Comparison of ENCODE assay signal across 10 mouse cellular contexts in genomic region chr15:84443631-84444030, GRCm38 (mm10). TPM values are rescaled to one million over a fixed set of nuclear protein-coding genes. Genes with fewer than 3 reads are reported as not detected.
A peak's percentile ranks its signal among the peaks of the same experiment; 100 is the strongest.
DNase-seq lines count a peak whose midpoint lies in the region; ATAC-seq lines count a peak whose summit lies in the region.
"Had no signal": no experiment of that assay in that cellular context is flagged by ENCODE, and none has a peak within 500 bp of the region (broad histone marks: within the 10 kb centered on the region; RNA-seq: fewer than 3 reads in every experiment).

No protein-coding gene starts in this region.

- DNase-seq in embryonic facial prominence, embryonic 14.5 days (ENCODE audit: low spot score) = peak; percentile 44
- peak; percentile 56 for DNase-seq in midbrain, embryonic 14.5 days
- no peak for DNase-seq in T-cell, adult 2 months (ENCODE audit: low spot score)
- no peak for DNase-seq in cerebellum, adult 8-10 months
- DNase-seq: heart, adult 2 months had no signal

- H3K9ac ChIP-seq in embryonic facial prominence, embryonic 14.5 days (ENCODE audit: low read depth, low read length) = no peak overlapping the region
- H3K9ac ChIP-seq in forebrain, embryonic 16.5 days (replicated peaks; ENCODE audit: low read depth, low read length) = peak overlapping the region; percentile 43; the same call in 1 of the 2 replicates
- H3K9ac ChIP-seq in kidney, embryonic 15.5 days = no peak overlapping the region
- peak overlapping the region; percentile 47; the same call in 1 of the 2 replicates for H3K9ac ChIP-seq in midbrain, embryonic 14.5 days (replicated peaks; ENCODE audit: low read length)
- H3K9ac ChIP-seq in heart, embryonic 12.5 days = no peak overlapping the region
- H3K9ac ChIP-seq: embryonic facial prominence, embryonic 13.5 days had no signal

- H3K4me3 ChIP-seq in embryonic facial prominence, embryonic 14.5 days (ENCODE audit: low read depth, low read length) = no peak overlapping the region
- H3K4me3 ChIP-seq in forebrain, embryonic 16.5 days (replicated peaks; ENCODE audit: low read length) = no peak overlapping the region
- H3K4me3 ChIP-seq in kidney, embryonic 15.5 days (replicated peaks) = no peak overlapping the region
- H3K4me3 ChIP-seq in midbrain, embryonic 14.5 days (replicated peaks; ENCODE audit: low read depth, low read length) = peak overlapping the region; percentile 58; the same call in 1 of the 2 replicates
- H3K4me3 ChIP-seq in heart, embryonic 12.5 days = no peak overlapping the region
- H3K4me3 ChIP-seq: embryonic facial prominence, embryonic 13.5 days; heart, adult 2 months had no signal

- peak; percentile 41; the same call in 1 of the 2 replicates for ATAC-seq in embryonic facial prominence, embryonic 14.5 days (ENCODE audit: low read depth)
- no peak for ATAC-seq in forebrain, embryonic 16.5 days
- peak; percentile 40 for ATAC-seq in kidney, embryonic 15.5 days (replicated peaks; ENCODE audit: low FRiP score)
- ATAC-seq in midbrain, embryonic 14.5 days (ENCODE audit: low FRiP score, low TSS enrichment) = no peak
- no peak; the same call in 1 of the 2 replicates for ATAC-seq in heart, embryonic 12.5 days (ENCODE audit: insufficient number of reproducible peaks, low FRiP score)

- peaks cover 47% of the 10 kb centered on the region for H3K27me3 ChIP-seq in embryonic facial prominence, embryonic 14.5 days (replicated peaks; ENCODE audit: control insufficient read depth, insufficient read depth, low read length)
- no peaks in the 10 kb centered on the region for H3K27me3 ChIP-seq in forebrain, embryonic 16.5 days (replicated peaks; ENCODE audit: control insufficient read depth, insufficient read depth, low read length)
- peaks cover 68% of the 10 kb centered on the region for H3K27me3 ChIP-seq in kidney, embryonic 15.5 days
- no peaks in the 10 kb centered on the region for H3K27me3 ChIP-seq in midbrain, embryonic 14.5 days (ENCODE audit: control insufficient read depth, insufficient read depth, low read length)
- peaks cover 95% of the 10 kb centered on the region for H3K27me3 ChIP-seq in heart, embryonic 12.5 days (replicated peaks)

- no peaks in the 10 kb centered on the region for H3K4me1 ChIP-seq in embryonic facial prominence, embryonic 14.5 days (ENCODE audit: control insufficient read depth, insufficient read depth, low read length)
- H3K4me1 ChIP-seq in forebrain, embryonic 16.5 days (replicated peaks; ENCODE audit: control insufficient read depth, insufficient read depth, low read length) = peaks cover 46% of the 10 kb centered on the region
- H3K4me1 ChIP-seq in kidney, embryonic 15.5 days = peaks cover 37% of the 10 kb centered on the region
- H3K4me1 ChIP-seq in midbrain, embryonic 14.5 days (ENCODE audit: control insufficient read depth, insufficient read depth, low read length) = peaks cover 51% of the 10 kb centered on the region
- H3K4me1 ChIP-seq in heart, embryonic 12.5 days (replicated peaks) = peaks cover 12% of the 10 kb centered on the region; the same call in 1 of the 2 replicates

- H3K9me3 ChIP-seq in embryonic facial prominence, embryonic 14.5 days (ENCODE audit: control insufficient read depth, low read length) = no peaks in the 10 kb centered on the region
- no peaks in the 10 kb centered on the region for H3K9me3 ChIP-seq in forebrain, embryonic 16.5 days (ENCODE audit: control insufficient read depth, low read length)
- no peaks in the 10 kb centered on the region for H3K9me3 ChIP-seq in kidney, embryonic 15.5 days (replicated peaks)
- no peaks in the 10 kb centered on the region for H3K9me3 ChIP-seq in midbrain, embryonic 14.5 days (ENCODE audit: control insufficient read depth, low read length)
- no peaks in the 10 kb centered on the region for H3K9me3 ChIP-seq in heart, embryonic 12.5 days (replicated peaks)
- H3K9me3 ChIP-seq: embryonic facial prominence, embryonic 13.5 days had no signal

- 38% methylated on average over 8 of the region's 10 CpGs for WGBS in embryonic facial prominence, embryonic 14.5 days
- 34% methylated on average over 10 of the region's 10 CpGs for WGBS in forebrain, embryonic 16.5 days
- 56% methylated on average over 10 of the region's 10 CpGs for WGBS in kidney, embryonic 15.5 days
- 25% methylated on average over 10 of the region's 10 CpGs for WGBS in midbrain, embryonic 14.5 days
- WGBS in heart, embryonic 12.5 days = 56% methylated on average over 10 of the region's 10 CpGs

- no peaks in the 10 kb centered on the region for H3K36me3 ChIP-seq in embryonic facial prominence, embryonic 14.5 days (ENCODE audit: control insufficient read depth, insufficient read depth, low read length)
- H3K36me3 ChIP-seq in forebrain, embryonic 16.5 days (ENCODE audit: control insufficient read depth, insufficient read depth) = no peaks in the 10 kb centered on the region
- no peaks in the 10 kb centered on the region for H3K36me3 ChIP-seq in kidney, embryonic 15.5 days
- no peaks in the 10 kb centered on the region for H3K36me3 ChIP-seq in midbrain, embryonic 14.5 days (ENCODE audit: control insufficient read depth, insufficient read depth, low read length)
- H3K36me3 ChIP-seq in heart, embryonic 12.5 days = no peaks in the 10 kb centered on the region
- H3K36me3 ChIP-seq: embryonic facial prominence, embryonic 13.5 days had no signal

- H3K27ac ChIP-seq in embryonic facial prominence, embryonic 14.5 days (replicated peaks; ENCODE audit: low read depth, low read length) = no peak overlapping the region
- no peak overlapping the region for H3K27ac ChIP-seq in forebrain, embryonic 16.5 days (ENCODE audit: low read length)
- peak overlapping the region; percentile 57 for H3K27ac ChIP-seq in kidney, embryonic 15.5 days
- H3K27ac ChIP-seq in midbrain, embryonic 14.5 days (replicated peaks; ENCODE audit: low read depth, low read length) = peak overlapping the region; percentile 37; the same call in 1 of the 2 replicates
- H3K27ac ChIP-seq in heart, embryonic 12.5 days (ENCODE audit: poor library complexity, severe bottlenecking) = no peak overlapping the region
- H3K27ac ChIP-seq: embryonic facial prominence, embryonic 13.5 days; heart, adult 2 months had no signal

- 0 out of 2 replicates have a peak overlapping the region, but pooled peaks have one; percentile 18 for H3K4me2 ChIP-seq in embryonic facial prominence, embryonic 14.5 days (ENCODE audit: low read depth, low read length)
- peak overlapping the region; percentile 39 for H3K4me2 ChIP-seq in forebrain, embryonic 16.5 days (ENCODE audit: low read length)
- H3K4me2 ChIP-seq in kidney, embryonic 15.5 days = no peak overlapping the region
- H3K4me2 ChIP-seq in midbrain, embryonic 14.5 days (ENCODE audit: low read length) = peak overlapping the region; percentile 82
- no peak overlapping the region for H3K4me2 ChIP-seq in heart, embryonic 12.5 days
- H3K4me2 ChIP-seq: embryonic facial prominence, embryonic 13.5 days; liver, embryonic 11.5 days had no signal

RNA-seq across cellular contexts. Expression of gene Shisal1, which starts 3.3 kb away (rescaled TPM):
- polyA plus RNA-seq in embryonic facial prominence, embryonic 14.5 days (2014; fragmentation: Nextera tagmentation; extraction: Ambion mirVana) = 9.0 and 12.9 TPM in 2 replicates
- 8.1 and 13.5 TPM in 2 replicates for polyA plus RNA-seq in forebrain, embryonic 16.5 days (2015; fragmentation: Nextera tagmentation; extraction: Ambion mirVana)
- 2.5 and 2.6 TPM in 2 replicates for polyA plus RNA-seq in kidney, embryonic 15.5 days (2015; fragmentation: Nextera tagmentation; extraction: Ambion mirVana)
- 16.4 and 18.0 TPM in 2 replicates for polyA plus RNA-seq in midbrain, embryonic 14.5 days (2014; fragmentation: Nextera tagmentation; extraction: Ambion mirVana)
- 0.44 and 0.51 TPM in 2 replicates for polyA plus RNA-seq in heart, embryonic 12.5 days (2016; fragmentation: Nextera tagmentation; extraction: Ambion mirVana)

Comparison
In these comparisons a context has a peak if more than half of its experiments do, and no peak if none do; other contexts are left out.
1. ATAC-seq: peak in embryonic facial prominence, embryonic 14.5 days (single experiment) and kidney, embryonic 15.5 days (single experiment); none in forebrain, embryonic 16.5 days (single experiment), midbrain, embryonic 14.5 days (single experiment) and heart, embryonic 12.5 days (single experiment).
2. DNase-seq: peak in embryonic facial prominence, embryonic 14.5 days (single experiment) and midbrain, embryonic 14.5 days (single experiment); none in T-cell, adult 2 months (single experiment) and cerebellum, adult 8-10 months (single experiment).
3. H3K27ac ChIP-seq: peak in kidney, embryonic 15.5 days (single experiment) and midbrain, embryonic 14.5 days (single experiment); none in embryonic facial prominence, embryonic 14.5 days (single experiment), forebrain, embryonic 16.5 days (single experiment) and heart, embryonic 12.5 days (single experiment).
4. H3K4me2 ChIP-seq: peak in embryonic facial prominence, embryonic 14.5 days (single experiment), forebrain, embryonic 16.5 days (single experiment) and midbrain, embryonic 14.5 days (single experiment); none in kidney, embryonic 15.5 days (single experiment) and heart, embryonic 12.5 days (single experiment).
5. H3K9ac ChIP-seq: peak in forebrain, embryonic 16.5 days (single experiment) and midbrain, embryonic 14.5 days (single experiment); none in embryonic facial prominence, embryonic 14.5 days (single experiment), kidney, embryonic 15.5 days (single experiment) and heart, embryonic 12.5 days (single experiment).